Mouse (Mus musculus) kidney, adult 2 months (tissue): ENCODE measurements at regions not wholly inside any gene's neighbourhood (a gene's known extent, or its start where the extent isn't known, plus 50 kb on each side); places are given as distances from the start of the nearest gene placed in this dataset.

Experiments used
- CTCF ChIP-seq: fragments of 200-500 bp; conservative IDR thresholded peaks from 2 replicates; pipeline ENCODE4 v1.5.1; 2011; ENCODE audit warnings: low read depth, mild to moderate bottlenecking, control low read depth, low read length, moderate library complexity, mixed read lengths; ENCODE audit not compliant: insufficient read depth, insufficient read length
- POLR2A ChIP-seq: fragments of 200-500 bp; IDR thresholded peaks from one replicate; pipeline ENCODE4 v1.6.1; 2011; ENCODE audit warnings: low read depth, low read length, control low read depth

- TF ChIP-seq POLR2A (no peak), CTCF (no peak)
These were observed 92.6 kb upstream of the Robo1 start for GRCm38 (mm10) chr16:72215360-72216013.
